Mouse (Mus musculus): ENCODE measurements at regions not wholly inside any gene's neighbourhood (a gene's known extent, or its start where the extent isn't known, plus 50 kb on each side); places are given as distances from the start of the nearest gene placed in this dataset.

- no peak for DNase-seq (ENCODE audit: low spot score in 2 of 2)
Measured at GRCm38 (mm10) chr1:133549816-133550215, 60.3 kb downstream of the Snrpe start.

DNA sequence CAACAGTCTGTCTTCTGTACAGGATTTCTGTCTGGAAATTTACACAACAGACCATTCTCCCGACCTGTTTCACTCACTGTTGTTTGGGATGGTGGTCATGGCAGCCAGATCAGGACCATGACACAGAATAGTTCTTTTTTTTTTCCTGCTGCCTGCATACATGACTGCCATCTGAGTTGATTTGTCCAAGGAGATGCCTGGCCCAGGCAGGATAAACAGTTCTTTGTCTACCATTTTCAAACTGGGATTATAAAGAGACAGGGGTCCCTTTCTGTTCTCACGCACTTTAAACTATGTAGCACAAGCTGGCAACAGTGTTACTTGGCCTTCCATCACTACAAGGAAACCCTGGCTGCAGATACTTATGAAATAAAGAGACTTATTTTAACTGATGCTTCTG, 61.1 kb downstream of the Snrpe start:
- no peak for DNase-seq (ENCODE audit: low spot score in 2 of 2)

DNA sequence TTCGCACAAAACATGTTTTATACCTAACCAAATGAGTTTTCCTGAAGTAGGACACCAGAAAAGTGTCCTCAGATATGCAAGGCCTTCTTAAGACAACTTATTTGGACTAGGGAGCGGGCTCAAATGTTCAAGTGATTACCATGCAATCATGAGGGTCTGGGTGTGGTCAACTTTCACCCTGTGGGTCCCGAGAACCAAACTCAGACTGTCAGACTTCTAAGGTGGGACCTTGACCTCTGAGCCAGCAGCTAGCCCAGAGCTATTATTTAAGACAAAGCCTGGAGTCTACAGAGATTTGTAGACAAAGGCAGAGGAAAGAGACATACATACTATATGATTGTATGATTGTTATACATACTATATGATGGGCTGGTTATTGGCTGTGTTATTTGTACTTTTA, 62.5 kb downstream of the Snrpe start:
- no peak for DNase-seq (ENCODE audit: low spot score in 2 of 2)

DNA sequence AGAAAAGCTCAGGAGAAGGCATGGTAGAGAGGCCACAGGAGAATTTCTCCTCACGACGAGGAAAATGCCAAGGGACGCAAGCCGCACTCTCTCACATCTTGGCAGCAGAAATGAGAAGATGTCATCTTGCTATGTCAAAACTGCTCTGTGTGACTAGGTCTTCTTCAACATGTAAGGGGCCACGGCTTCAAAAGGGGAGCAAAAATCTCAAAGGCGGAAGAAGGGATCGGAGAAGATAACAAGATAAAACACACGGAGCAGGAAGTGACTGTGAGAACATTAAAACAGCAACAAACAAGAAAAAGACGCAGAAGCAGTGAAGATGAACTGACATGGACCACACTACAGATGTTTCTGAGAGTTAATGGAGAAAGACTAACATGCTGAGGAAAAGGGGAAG, 65.1 kb downstream of the Snrpe start:
- no peak for DNase-seq (ENCODE audit: low spot score in 2 of 2)

DNA sequence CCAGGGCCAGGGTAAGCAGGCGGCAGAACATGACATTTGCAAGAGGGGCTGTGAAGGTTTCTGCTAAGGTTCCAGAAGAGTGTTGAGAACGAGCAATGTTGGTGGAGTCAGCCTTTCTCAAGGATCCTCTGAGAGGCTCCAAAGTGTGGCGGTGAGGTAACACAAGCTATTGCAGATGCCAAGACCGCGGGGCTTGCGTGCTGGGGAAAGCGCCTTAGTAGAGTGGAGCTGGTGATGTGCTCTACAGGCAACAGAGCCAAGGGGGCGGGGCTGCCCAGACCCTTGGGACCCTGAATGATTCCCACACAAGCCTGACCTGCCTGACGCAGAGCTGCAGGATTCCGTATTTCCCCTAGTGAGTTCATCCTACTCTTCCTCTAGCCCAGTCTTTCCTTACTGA, 66.3 kb downstream of the Snrpe start:
- no peak for DNase-seq (ENCODE audit: low spot score in 2 of 2)

DNA sequence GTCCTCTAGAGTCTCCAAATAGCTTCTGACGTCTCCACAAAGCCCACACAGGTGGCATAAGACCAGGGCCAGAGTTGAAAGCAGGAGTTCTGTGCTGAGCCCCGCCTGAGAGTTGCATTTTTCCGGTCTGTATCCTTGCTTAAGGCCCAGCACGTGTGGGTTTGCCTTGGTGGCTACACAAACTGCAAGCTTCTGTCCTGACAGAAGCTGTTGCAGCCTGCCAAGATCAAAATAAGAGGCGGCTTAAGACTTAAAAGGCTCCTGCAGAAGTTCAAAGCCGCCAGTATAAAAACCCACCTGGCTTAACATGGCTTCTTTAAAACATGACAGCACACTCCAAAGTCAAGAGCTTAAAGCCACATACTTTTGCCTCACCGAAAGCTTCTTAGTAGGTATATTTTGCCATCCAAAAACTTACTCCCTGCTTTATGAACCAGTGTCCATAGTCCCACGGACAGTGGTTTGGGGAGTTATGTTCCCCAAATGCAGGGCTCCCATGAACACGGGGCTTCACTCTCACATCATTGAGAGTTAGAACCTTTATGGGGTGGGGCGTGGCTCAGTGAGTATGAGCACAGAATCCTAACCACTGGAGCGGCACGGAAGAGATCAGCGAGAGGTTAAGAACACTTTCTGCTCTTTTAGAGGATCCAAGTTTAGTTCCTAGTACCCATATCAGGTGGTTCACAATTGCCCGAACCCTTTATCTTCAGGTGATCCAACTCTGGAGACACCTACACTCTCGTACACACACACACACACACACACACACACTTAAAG, 67.9 kb downstream of the Snrpe start:
- no peak for DNase-seq (ENCODE audit: low spot score in 2 of 2)

- no peak for DNase-seq (ENCODE audit: low spot score in 2 of 2)
Measured at GRCm38 (mm10) chr1:133530698-133531097, 79.4 kb downstream of the Snrpe start.

GRCm38 (mm10) chr1:133529817-133530216, 80.3 kb downstream of the Snrpe start:
- DNase-seq (ENCODE audit: low spot score in 2 of 2), result no peak

DNA sequence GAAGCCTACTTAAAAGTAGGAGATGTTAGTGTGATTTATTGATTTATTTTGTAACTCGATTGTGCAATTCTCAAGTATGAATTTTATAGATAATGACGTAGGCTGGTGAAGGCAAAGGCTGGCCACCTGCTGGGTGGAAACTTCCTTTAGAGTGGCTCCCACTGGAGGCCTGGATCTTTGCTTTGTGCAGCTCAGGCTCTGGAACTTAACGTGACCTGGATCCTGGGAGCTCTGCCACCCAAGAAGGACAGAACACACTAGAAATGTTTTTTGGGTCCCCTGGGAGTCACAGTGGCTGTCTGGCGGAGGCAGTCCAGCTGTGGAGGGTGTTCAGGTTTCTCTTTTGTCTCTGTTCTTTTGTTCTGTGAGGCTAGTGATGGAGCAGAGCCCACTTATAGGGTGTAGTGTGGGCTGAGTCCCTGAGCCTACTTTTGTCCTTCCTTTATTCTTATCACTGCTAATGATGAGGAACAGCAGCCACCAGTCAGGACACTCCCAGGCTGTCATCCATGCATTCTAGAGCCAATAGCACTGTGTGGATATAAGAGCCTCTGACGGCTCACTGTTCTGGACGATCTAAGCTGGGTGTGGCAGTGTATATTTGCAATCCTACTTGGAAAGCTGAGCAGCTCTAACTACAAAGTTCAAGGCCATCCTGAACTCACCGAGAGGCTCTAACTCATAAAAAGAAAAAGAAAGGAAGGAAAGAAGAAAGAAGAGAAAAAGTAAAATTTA, 82.3 kb downstream of the Snrpe start:
- DNase-seq (ENCODE audit: low spot score in 2 of 2), result no peak

GRCm38 (mm10) chr1:133522825-133523224, 87.3 kb downstream of the Snrpe start:
- DNase-seq (ENCODE audit: low spot score in 2 of 2), result no peak

- DNase-seq (ENCODE audit: low spot score in 2 of 2), result no peak
Measured at GRCm38 (mm10) chr1:133520652-133521051, 89.4 kb downstream of the Snrpe start.

GRCm38 (mm10) chr1:133517020-133517419, 92.8 kb upstream of the Sox13 start:
- no peak for DNase-seq (ENCODE audit: low spot score in 2 of 2)

GRCm38 (mm10) chr1:133504116-133504515, 79.9 kb upstream of the Sox13 start:
- no peak for DNase-seq (ENCODE audit: low spot score in 2 of 2)

GRCm38 (mm10) chr1:133503336-133503735, 79.2 kb upstream of the Sox13 start:
- DNase-seq (ENCODE audit: low spot score in 2 of 2), result no peak

DNA sequence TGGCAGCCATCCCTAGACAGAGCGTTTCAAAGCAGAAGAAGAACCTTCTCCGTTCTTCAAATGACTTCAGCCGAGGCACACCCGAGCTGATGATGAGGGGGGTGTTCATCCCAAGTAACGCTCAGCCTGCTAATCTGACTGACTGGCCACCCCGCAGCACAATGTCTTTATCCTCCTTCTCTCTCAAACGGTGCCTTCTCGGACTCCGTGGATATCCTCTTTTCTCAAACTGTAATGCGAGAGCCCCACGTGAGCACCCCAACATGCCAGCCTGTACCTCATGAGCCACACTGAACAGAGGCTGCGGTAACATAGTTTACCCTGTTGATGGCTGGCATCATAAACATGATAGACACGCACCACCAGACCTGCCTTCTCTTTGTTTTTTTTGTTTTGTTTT, 76.8 kb upstream of the Sox13 start:
- DNase-seq (ENCODE audit: low spot score in 2 of 2), result no peak

DNA sequence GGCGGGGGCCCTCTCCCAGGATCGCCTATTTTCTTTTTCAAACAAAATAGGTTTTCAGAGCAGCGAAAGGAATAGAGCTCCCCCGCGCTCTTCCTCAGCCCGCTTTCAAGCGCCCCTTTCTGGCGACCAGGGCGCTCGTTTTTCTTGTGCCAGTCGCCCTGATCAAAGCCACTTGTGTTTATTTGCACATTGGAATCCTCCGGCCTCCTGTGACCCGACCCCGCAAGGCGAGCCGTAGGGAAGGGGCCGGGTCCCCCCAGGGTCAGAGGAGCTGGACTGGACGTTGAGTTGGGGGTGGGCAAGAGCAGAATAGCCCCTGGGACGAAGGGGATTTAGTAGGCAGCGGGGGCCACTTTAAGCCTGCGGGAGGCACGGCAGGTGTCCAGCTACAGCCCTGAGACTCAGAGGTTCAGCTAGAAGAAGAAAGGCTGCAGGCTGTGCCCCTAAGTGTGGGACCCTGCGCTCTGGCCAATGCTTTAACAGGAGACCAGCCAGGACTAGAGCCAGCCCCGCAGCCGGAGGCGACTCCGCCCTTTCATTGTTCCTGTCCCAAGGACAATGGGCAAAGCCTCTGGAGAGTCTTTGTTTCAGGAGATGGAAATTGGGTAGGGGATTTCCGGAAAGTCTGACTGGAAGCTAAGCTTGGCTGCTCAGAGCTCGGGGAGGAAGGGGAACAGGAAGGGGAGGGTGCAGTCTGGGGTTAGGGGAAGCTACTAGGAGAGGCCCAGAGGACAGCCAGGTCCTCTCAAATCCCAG, 69.0 kb upstream of the Sox13 start:
- DNase-seq (ENCODE audit: low spot score in 2 of 2), result peak; percentile 4 to 33

- DNase-seq (ENCODE audit: low spot score in 2 of 2), result no peak
Measured at GRCm38 (mm10) chr1:133492291-133492985, 68.3 kb upstream of the Sox13 start.

DNA sequence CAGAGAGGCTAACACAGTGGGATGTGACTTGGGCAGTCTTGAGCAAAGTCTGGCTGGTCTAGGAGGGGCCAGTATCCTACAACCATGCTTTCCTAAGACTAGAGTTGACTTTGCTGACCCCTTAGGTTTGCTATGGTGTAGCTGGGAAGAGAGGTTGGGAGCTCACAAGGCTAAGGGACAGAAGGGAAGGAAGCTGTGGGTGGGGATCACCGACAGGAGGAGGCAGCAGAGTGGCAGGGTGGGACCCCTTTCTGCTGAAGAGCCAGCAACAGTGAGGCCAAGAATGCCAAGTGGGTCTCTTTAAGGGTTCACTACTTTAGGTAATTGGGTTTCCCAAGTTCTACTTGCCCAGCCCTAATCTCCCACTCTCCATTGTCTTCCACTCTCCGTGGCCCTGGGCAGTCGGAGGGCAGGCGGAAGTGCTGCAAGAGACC, 67.7 kb upstream of the Sox13 start:
- no peak for DNase-seq (ENCODE audit: low spot score in 2 of 2)

- no peak for DNase-seq (ENCODE audit: low spot score in 2 of 2)
Measured at GRCm38 (mm10) chr1:133487171-133487901, 63.2 kb upstream of the Sox13 start.

DNA sequence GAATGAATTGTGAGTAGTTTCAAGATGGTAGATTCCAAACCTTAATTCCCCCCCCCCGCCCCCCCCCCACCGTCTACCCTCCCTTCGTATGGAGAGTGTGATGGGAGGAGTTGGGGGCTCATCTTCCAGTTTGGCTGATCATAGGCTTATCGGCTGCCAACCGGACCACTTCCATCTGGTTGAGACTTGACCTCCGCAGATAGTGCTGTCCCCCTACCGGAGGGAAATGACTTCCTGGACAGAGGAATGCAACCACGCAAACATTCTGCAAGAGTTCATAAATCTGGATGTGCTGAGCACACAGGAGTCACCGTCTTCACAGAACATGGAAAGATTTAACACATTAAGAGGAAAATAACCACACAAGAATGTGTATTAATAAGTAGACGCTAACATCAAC, 62.2 kb upstream of the Sox13 start:
- DNase-seq (ENCODE audit: low spot score in 2 of 2), result no peak

- DNase-seq (ENCODE audit: low spot score in 2 of 2), result no peak
Measured at GRCm38 (mm10) chr1:133482891-133483290, 58.7 kb upstream of the Sox13 start.

Data from adrenal gland, adult 18-20 months (tissue).